Mouse (Mus musculus): ENCODE measurements around the gene Elovl2. TPM values are rescaled to one million over a fixed set of nuclear protein-coding genes. Genes with fewer than 3 reads are reported as not detected.
A peak's percentile ranks its signal among the peaks of the same experiment; 100 is the strongest.
"Not testable (repeated sequence)": the region's sequence is repeated elsewhere in the genome, so short reads cannot be mapped to it uniquely, and the experiment has no call there.

Gene Elovl2
- 0.16 and 0.31 TPM in 2 replicates for polyA plus RNA-seq (2012; rRNA removed)

GRCm38 (mm10) chr13:41220304-41220834 is at the start of gene Elovl2:
Gene Elovl2, minus strand, starts transcription at chr13:41220405.
- no peaks in the 10 kb centered on the region for H3K36me3 ChIP-seq (ENCODE audit: control insufficient read depth, insufficient read depth, low read length)
- no peaks in the 10 kb centered on the region for H3K4me1 ChIP-seq (replicated peaks; ENCODE audit: control insufficient read depth, insufficient read depth, low read length)
- H3K4me3 ChIP-seq (ENCODE audit: control insufficient read depth, insufficient read depth, low read length) = peak within 1 kb of the TSS; percentile 21
- no peak for TF ChIP-seq POLR2A (IDR thresholded peaks at IDR 0.05; ENCODE audit: control insufficient read depth, extremely low read depth, insufficient read depth, low read length, poor library complexity)
- TF ChIP-seq CTCF (IDR thresholded peaks at IDR 0.05; ENCODE audit: borderline replicate concordance, control insufficient read depth, extremely low read depth, insufficient read depth, low read length, poor library complexity) = peak; percentile 72
- 7% methylated on average over 73 of the region's 77 CpGs for WGBS
- no peak within 1 kb of the TSS for H3K27ac ChIP-seq (ENCODE audit: control insufficient read depth, insufficient read depth, low read length)
- DNase-seq = peak; percentile 60
- H3K27me3 ChIP-seq (ENCODE audit: control insufficient read depth, insufficient read depth, low read length) = no peaks in the 10 kb centered on the region

DNA sequence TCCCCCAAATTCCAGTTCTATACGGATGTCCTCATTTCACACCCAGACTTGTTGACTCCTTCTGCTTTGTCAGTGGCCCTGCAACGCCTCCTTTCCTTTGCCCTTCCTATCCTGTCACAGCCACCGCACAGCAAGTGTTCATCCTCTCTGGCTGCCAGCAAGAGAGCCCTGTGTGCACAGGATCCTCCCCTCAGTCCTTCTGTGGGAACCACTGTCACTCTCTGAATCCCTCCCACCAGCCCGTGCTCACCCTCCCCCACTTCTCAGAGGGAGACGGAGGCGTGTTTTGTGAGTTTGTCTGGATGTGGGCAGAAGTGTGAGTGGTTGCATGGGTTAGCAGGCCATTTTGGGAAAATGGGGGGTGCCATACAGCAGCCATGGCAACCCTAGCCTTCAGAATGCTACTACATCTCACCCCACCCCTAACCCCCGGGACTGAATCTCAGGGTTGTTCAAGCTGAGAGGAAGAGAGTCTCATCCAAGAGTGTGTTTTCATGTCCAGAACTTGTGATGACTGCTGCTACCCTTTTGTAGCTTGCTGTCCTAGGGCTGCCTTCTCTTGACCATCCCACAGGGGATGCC is 47.7 kb upstream of the Elovl2 start:
- TF ChIP-seq POLR2A (IDR thresholded peaks at IDR 0.05; ENCODE audit: control insufficient read depth, extremely low read depth, insufficient read depth, low read length, poor library complexity) (no peak), CTCF (IDR thresholded peaks at IDR 0.05; ENCODE audit: borderline replicate concordance, control insufficient read depth, extremely low read depth, insufficient read depth, low read length, poor library complexity) (no peak)
- H3K27ac ChIP-seq (ENCODE audit: control insufficient read depth, insufficient read depth, low read length) = no peak overlapping the region
- WGBS = 83% methylated on average over 7 of the region's 7 CpGs
- H3K4me3 ChIP-seq (ENCODE audit: control insufficient read depth, insufficient read depth, low read length) = no peak overlapping the region
- no peak for DNase-seq
- H3K27me3 ChIP-seq (ENCODE audit: control insufficient read depth, insufficient read depth, low read length) = no peaks in the 10 kb centered on the region
- H3K4me1 ChIP-seq (replicated peaks; ENCODE audit: control insufficient read depth, insufficient read depth, low read length) = no peaks in the 10 kb centered on the region
- no peaks in the 10 kb centered on the region for H3K36me3 ChIP-seq (ENCODE audit: control insufficient read depth, insufficient read depth, low read length)

DNA sequence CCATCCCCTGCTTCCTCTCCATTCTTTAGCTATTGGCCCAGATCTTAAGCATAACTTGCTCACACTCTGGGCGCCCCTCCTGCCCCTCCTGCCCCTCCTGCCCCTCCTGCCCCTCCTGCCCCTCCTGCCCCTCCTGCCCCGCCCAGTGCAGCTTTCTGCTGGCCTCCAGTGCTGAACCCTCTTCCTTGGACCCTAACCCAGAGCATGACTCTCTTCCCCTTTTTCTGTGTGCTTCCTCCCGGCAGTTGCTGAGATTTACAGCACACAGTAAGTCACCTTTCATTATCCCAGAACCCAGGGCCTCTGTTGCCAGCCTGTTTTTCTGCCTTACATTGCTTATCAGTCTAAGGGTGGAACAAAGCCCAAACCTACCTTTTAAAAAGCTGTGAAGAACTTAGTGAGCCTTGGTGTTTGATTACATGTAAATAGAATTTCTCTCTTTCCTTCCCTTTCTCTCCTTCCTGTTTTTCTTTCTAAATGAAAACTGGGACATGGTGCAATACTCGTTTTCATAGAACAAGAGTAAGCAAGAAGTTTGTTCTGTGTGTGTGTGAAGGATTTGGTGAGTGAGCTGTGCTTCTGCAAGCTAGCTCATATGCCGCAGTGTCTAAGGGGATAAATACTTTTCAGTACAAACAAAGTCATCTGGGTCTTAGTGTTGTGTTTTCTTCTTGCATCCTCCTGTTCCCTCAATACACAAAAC is 43.2 kb upstream of the Elovl2 start:
- 71% methylated on average over 5 of the region's 5 CpGs for WGBS
- H3K4me3 ChIP-seq (ENCODE audit: control insufficient read depth, insufficient read depth, low read length) = no peak overlapping the region
- DNase-seq = no peak
- TF ChIP-seq CTCF (IDR thresholded peaks at IDR 0.05; ENCODE audit: borderline replicate concordance, control insufficient read depth, extremely low read depth, insufficient read depth, low read length, poor library complexity) (no peak), POLR2A (IDR thresholded peaks at IDR 0.05; ENCODE audit: control insufficient read depth, extremely low read depth, insufficient read depth, low read length, poor library complexity) (no peak)
- no peak overlapping the region for H3K27ac ChIP-seq (ENCODE audit: control insufficient read depth, insufficient read depth, low read length)
- H3K27me3 ChIP-seq (ENCODE audit: control insufficient read depth, insufficient read depth, low read length) = no peaks in the 10 kb centered on the region
- no peaks in the 10 kb centered on the region for H3K36me3 ChIP-seq (ENCODE audit: control insufficient read depth, insufficient read depth, low read length)
- no peaks in the 10 kb centered on the region for H3K4me1 ChIP-seq (replicated peaks; ENCODE audit: control insufficient read depth, insufficient read depth, low read length)

- not testable (repeated sequence) for H3K27ac ChIP-seq (ENCODE audit: control insufficient read depth, insufficient read depth, low read length)
- WGBS = 96% methylated on average over 8 of the region's 8 CpGs
Measured at GRCm38 (mm10) chr13:41261617-41262016, 41.4 kb upstream of the Elovl2 start.

GRCm38 (mm10) chr13:41257851-41258250 is 37.6 kb upstream of the Elovl2 start:
- WGBS = 90% methylated on average over 4 of the region's 4 CpGs
- TF ChIP-seq CTCF (IDR thresholded peaks at IDR 0.05; ENCODE audit: borderline replicate concordance, control insufficient read depth, extremely low read depth, insufficient read depth, low read length, poor library complexity) (no peak), POLR2A (IDR thresholded peaks at IDR 0.05; ENCODE audit: control insufficient read depth, extremely low read depth, insufficient read depth, low read length, poor library complexity) (no peak)
- Histone ChIP-seq H3K4me3 (ENCODE audit: control insufficient read depth, insufficient read depth, low read length) (no peak overlapping the region), H3K27ac (ENCODE audit: control insufficient read depth, insufficient read depth, low read length) (no peak overlapping the region), H3K4me1 (replicated peaks; ENCODE audit: control insufficient read depth, insufficient read depth, low read length) (no peaks in the 10 kb centered on the region), H3K36me3 (ENCODE audit: control insufficient read depth, insufficient read depth, low read length) (no peaks in the 10 kb centered on the region), H3K27me3 (ENCODE audit: control insufficient read depth, insufficient read depth, low read length) (no peaks in the 10 kb centered on the region)
- DNase-seq = no peak

More at GRCm38 (mm10) chr13:41261617-41262016, 41.4 kb upstream of the Elovl2 start:
- not testable (repeated sequence) for DNase-seq; H3K36me3 ChIP-seq (ENCODE audit: control insufficient read depth, insufficient read depth, low read length); H3K27me3 ChIP-seq (ENCODE audit: control insufficient read depth, insufficient read depth, low read length); H3K4me1 ChIP-seq (replicated peaks; ENCODE audit: control insufficient read depth, insufficient read depth, low read length); H3K4me3 ChIP-seq (ENCODE audit: control insufficient read depth, insufficient read depth, low read length)

GRCm38 (mm10) chr13:41256962-41257361 is 36.8 kb upstream of the Elovl2 start:
- TF ChIP-seq POLR2A (IDR thresholded peaks at IDR 0.05; ENCODE audit: control insufficient read depth, extremely low read depth, insufficient read depth, low read length, poor library complexity) (no peak), CTCF (IDR thresholded peaks at IDR 0.05; ENCODE audit: borderline replicate concordance, control insufficient read depth, extremely low read depth, insufficient read depth, low read length, poor library complexity) (no peak)
- H3K27me3 ChIP-seq (ENCODE audit: control insufficient read depth, insufficient read depth, low read length) = no peaks in the 10 kb centered on the region
- no peak for DNase-seq
- 77% methylated on average over 3 of the region's 3 CpGs for WGBS
- no peaks in the 10 kb centered on the region for H3K4me1 ChIP-seq (replicated peaks; ENCODE audit: control insufficient read depth, insufficient read depth, low read length)
- no peak overlapping the region for H3K27ac ChIP-seq (ENCODE audit: control insufficient read depth, insufficient read depth, low read length)
- no peak overlapping the region for H3K4me3 ChIP-seq (ENCODE audit: control insufficient read depth, insufficient read depth, low read length)
- H3K36me3 ChIP-seq (ENCODE audit: control insufficient read depth, insufficient read depth, low read length) = no peaks in the 10 kb centered on the region

Measured in thymus, adult 2 months (tissue).